Mouse (Mus musculus) liver, embryonic 16.5 days (tissue): ENCODE measurements around the gene Hbb-bh1. TPM values are rescaled to one million over a fixed set of nuclear protein-coding genes. Genes with fewer than 3 reads are reported as not detected.
"Not testable (repeated sequence)": the region's sequence is repeated elsewhere in the genome, so short reads cannot be mapped to it uniquely, and the experiment has no call there.

ENCODE experiments used
- ATAC-seq: fragments of 200-750 bp; cut with Nextera tagmentation; 2 replicates; pipeline ENCODE4 v1.8.0; 2017; ENCODE audit warnings: low read depth, mild to moderate bottlenecking, moderate number of reproducible peaks, moderate library complexity
- H3K27ac ChIP-seq: fragments of 300-500 bp; sonication (generic); 2 replicates; pipeline ENCODE4 v1.5.1; 2014; ENCODE audit warnings: mild to moderate bottlenecking, low read length
- H3K27me3 ChIP-seq: fragments of 300-500 bp; sonication (generic); 2 replicates; pipeline ENCODE4 v1.6.1; 2014; ENCODE audit warnings: low read depth, low read length, mixed read lengths; ENCODE audit not compliant: control insufficient read depth, insufficient read depth
- H3K36me3 ChIP-seq: fragments of 300-500 bp; sonication (generic); 2 replicates; pipeline ENCODE4 v1.6.1; 2014; ENCODE audit warnings: mild to moderate bottlenecking; ENCODE audit not compliant: control insufficient read depth, insufficient read depth
- H3K4me1 ChIP-seq: fragments of 300-500 bp; sonication (generic); 2 replicates; pipeline ENCODE4 v1.6.1; 2014; ENCODE audit warnings: low read depth, low read length, mixed read lengths; ENCODE audit not compliant: control insufficient read depth
- H3K4me2 ChIP-seq: fragments of 300-500 bp; sonication (generic); 2 replicates; pipeline ENCODE4 v1.6.1; 2014; ENCODE audit warnings: low read depth, low read length, mixed read lengths
- H3K4me3 ChIP-seq: fragments of 300-500 bp; sonication (generic); 2 replicates; pipeline ENCODE4 v1.5.1; 2014; ENCODE audit warnings: low read depth, mild to moderate bottlenecking, low read length
- H3K9ac ChIP-seq: fragments of 300-500 bp; sonication (generic); 2 replicates; pipeline ENCODE4 v1.6.1; 2014; ENCODE audit warnings: low read depth, low read length
- H3K9me3 ChIP-seq: fragments of 300-500 bp; sonication (generic); replicated peaks from 2 replicates; pipeline ENCODE4 v1.6.1; 2016; ENCODE audit warnings: low read length; ENCODE audit not compliant: control insufficient read depth
- WGBS: fragments of 180-500 bp; shearing (Covaris S2); extraction: QIAGEN DNeasy Blood & Tissue Kit; methylation state at CpG from one replicate; pipeline ENCODE4 v1.1.7; 2014; ENCODE audit not compliant: insufficient replicate concordance; 5-methylcytosine and 5-hydroxymethylcytosine counted together
- polyA plus RNA-seq: library from polyadenylated mRNA; unstranded; fragments of >200 nt; fragmentation: Nextera tagmentation; extraction: Ambion mirVana; gene quantifications from 2 replicates; pipeline ENCODE4 v1.2.1, GENCODE M21; 2015

The Hbb-bh1 gene
- polyA plus RNA-seq, 1 experiment from 2014 or later: 24.9 TPM

DNA sequence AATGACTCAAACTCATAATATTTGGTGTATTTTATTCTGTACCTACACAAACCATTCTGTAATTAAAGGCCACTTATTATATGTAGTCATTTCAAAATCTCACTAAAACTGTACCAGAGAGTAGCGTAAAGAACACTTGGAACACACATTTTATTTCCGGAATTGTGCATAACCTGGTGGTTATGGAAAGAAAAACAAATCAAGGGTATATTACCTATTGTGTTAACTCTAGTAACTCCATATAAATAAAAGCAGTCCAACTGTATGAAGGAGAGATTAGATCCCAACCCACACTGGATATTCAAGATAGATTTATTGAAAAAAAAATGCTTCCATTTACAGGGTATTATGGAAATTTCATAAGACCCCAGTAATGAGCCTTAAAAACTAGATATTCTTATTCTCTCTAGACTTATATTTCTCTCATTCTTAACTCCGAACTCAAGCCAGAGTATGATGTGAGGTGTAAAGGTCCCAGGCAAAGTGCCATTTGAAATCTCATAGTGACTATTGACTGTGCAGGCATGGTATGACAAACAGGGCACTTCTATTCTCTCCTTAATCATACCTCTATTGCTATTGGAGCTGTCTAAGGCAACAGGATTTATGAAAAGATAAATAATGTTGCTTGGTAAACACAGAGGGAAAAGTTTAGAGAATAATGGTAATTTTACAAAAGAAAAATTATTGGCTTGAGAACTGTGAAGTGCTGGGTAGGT is 17.3 kb downstream of the Hbb-bh1 start:
- no peak overlapping the region for H3K9ac ChIP-seq
- 70% methylated on average over 3 of the region's 3 CpGs for WGBS
- peaks cover 19% of the 10 kb centered on the region for H3K4me1 ChIP-seq

DNA sequence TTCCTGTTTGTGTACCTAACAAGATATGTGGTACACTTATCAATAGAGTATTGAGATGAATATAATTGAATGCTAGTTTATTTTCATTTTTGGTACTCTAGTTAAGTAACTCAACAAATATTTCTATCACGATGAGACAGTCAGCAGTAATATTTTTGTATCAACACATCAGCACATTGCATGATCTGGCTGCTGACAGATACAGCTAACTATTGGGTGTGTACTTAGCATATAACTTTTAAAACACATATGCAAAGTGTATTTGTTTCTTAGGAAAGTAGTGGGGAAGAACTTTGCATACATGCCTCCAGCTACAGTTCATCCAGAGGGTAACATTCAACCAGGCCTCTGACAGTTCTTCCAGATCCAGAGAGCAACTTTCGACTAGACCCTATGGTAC is 18.4 kb downstream of the Hbb-bh1 start:
- peak overlapping the region; percentile 49 for H3K4me2 ChIP-seq
- no peaks in the 10 kb centered on the region for H3K27me3 ChIP-seq
- peak overlapping the region; percentile 44 for H3K9ac ChIP-seq
- H3K9me3 ChIP-seq: no peaks in the 10 kb centered on the region
- H3K4me3 ChIP-seq: peak overlapping the region; percentile 51
- H3K4me1 ChIP-seq: peaks cover 13% of the 10 kb centered on the region
- WGBS: 42% methylated on average over 2 of the region's 2 CpGs
- no peak for ATAC-seq
- no peaks in the 10 kb centered on the region for H3K36me3 ChIP-seq
- H3K27ac ChIP-seq: peak overlapping the region; percentile 98

More for the DNA sequence above, 17.3 kb downstream of the Hbb-bh1 start:
- H3K4me2 ChIP-seq: no peak overlapping the region; the same call in 1 of the 2 replicates
- peak overlapping the region; percentile 83 for H3K27ac ChIP-seq
- no peaks in the 10 kb centered on the region for H3K27me3 ChIP-seq
- no peaks in the 10 kb centered on the region for H3K36me3 ChIP-seq
- H3K4me3 ChIP-seq: peak overlapping the region; percentile 36; the same call in 1 of the 2 replicates
- no peaks in the 10 kb centered on the region for H3K9me3 ChIP-seq
- ATAC-seq: peak; percentile 72

DNA sequence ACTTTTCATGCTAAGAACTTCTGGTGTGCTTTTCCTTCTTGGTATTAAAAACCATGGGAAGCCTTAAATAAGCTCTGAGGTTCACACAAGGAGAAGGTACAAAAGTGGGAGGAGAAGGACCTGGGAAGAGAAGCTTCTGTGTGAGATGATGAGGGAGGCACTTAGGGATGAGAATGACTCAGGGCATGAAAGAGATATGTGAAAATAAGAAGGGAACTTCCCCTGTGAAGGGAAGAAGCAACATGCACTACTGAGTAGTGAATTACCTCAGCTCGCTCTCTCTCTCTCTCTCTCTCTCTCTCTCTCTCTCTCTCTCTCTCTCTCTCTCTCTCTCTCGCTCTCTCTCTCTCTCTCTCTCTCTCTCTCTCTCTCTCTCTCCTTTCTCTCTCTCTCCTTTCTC is 27.9 kb downstream of the Hbb-bh1 start:
- not testable (repeated sequence) for ATAC-seq, H3K27me3 ChIP-seq, H3K4me1 ChIP-seq, H3K36me3 ChIP-seq, H3K9me3 ChIP-seq
- Histone ChIP-seq H3K9ac (peak overlapping the region; percentile 68), H3K27ac (peak overlapping the region; percentile 96), H3K4me2 (peak overlapping the region; percentile 57), H3K4me3 (peak overlapping the region; percentile 51)
- 90% methylated on average over 1 of the region's 2 CpGs for WGBS

GRCm38 (mm10) chr7:103813766-103814165 is 29.2 kb downstream of the Hbb-bh1 start, which contains the start of gene Hbb-bt:
Hbb-bt (minus strand) TSS chr7:103813996.
- 45% methylated on average over 3 of the region's 3 CpGs for WGBS
- H3K4me3 ChIP-seq: peak within 1 kb of the TSS; percentile 58
- peak within 1 kb of the TSS; percentile 61 for H3K9ac ChIP-seq

GRCm38 (mm10) chr7:103813152-103813551 is 29.8 kb downstream of the Hbb-bh1 start:
- not testable (repeated sequence) for H3K9me3 ChIP-seq, H3K4me1 ChIP-seq, H3K36me3 ChIP-seq, ATAC-seq, H3K4me2 ChIP-seq, H3K27me3 ChIP-seq
- peak overlapping the region; percentile 94 for H3K27ac ChIP-seq
- peak overlapping the region; percentile 58 for H3K4me3 ChIP-seq
- H3K9ac ChIP-seq: peak overlapping the region; percentile 61
- WGBS: no CpG with 5 or more reads among the region's 3 CpGs

More at GRCm38 (mm10) chr7:103813766-103814165, 29.2 kb downstream of the Hbb-bh1 start, which contains the start of gene Hbb-bt:
- ATAC-seq: peak; percentile 87
- Histone ChIP-seq H3K4me1 (peaks cover 3% of the 10 kb centered on the region), H3K27me3 (no peaks in the 10 kb centered on the region), H3K27ac (peak within 1 kb of the TSS; percentile 94), H3K4me2 (peak within 1 kb of the TSS; percentile 57), H3K9me3 (no peaks in the 10 kb centered on the region), H3K36me3 (peaks cover 2% of the 10 kb centered on the region; the same call in 1 of the 2 replicates)

- Histone ChIP-seq H3K4me3 (peak overlapping the region; percentile 69), H3K9ac (peak overlapping the region; percentile 77), H3K4me2 (peak overlapping the region; percentile 51), H3K36me3 (peaks cover 2% of the 10 kb centered on the region; the same call in 1 of the 2 replicates), H3K27me3 (no peaks in the 10 kb centered on the region), H3K9me3 (no peaks in the 10 kb centered on the region), H3K4me1 (peaks cover 9% of the 10 kb centered on the region), H3K27ac (peak overlapping the region; percentile 98)
- no peak for ATAC-seq
- 11% methylated on average over 1 of the region's 1 CpGs for WGBS
These were observed 30.8 kb downstream of the Hbb-bh1 start for GRCm38 (mm10) chr7:103812174-103812573.

GRCm38 (mm10) chr7:103811223-103811845 is 31.6 kb downstream of the Hbb-bh1 start:
- peak overlapping the region; percentile 50 for H3K4me2 ChIP-seq
- no peaks in the 10 kb centered on the region for H3K27me3 ChIP-seq
- peak overlapping the region; percentile 56 for H3K9ac ChIP-seq
- 36% methylated on average over 1 of the region's 1 CpGs for WGBS
- H3K36me3 ChIP-seq: peaks cover 2% of the 10 kb centered on the region; the same call in 1 of the 2 replicates
- no peaks in the 10 kb centered on the region for H3K9me3 ChIP-seq
- H3K4me1 ChIP-seq: peaks cover 14% of the 10 kb centered on the region
- peak; percentile 45 for ATAC-seq
- peak overlapping the region; percentile 97 for H3K27ac ChIP-seq
- H3K4me3 ChIP-seq: peak overlapping the region; percentile 48

DNA sequence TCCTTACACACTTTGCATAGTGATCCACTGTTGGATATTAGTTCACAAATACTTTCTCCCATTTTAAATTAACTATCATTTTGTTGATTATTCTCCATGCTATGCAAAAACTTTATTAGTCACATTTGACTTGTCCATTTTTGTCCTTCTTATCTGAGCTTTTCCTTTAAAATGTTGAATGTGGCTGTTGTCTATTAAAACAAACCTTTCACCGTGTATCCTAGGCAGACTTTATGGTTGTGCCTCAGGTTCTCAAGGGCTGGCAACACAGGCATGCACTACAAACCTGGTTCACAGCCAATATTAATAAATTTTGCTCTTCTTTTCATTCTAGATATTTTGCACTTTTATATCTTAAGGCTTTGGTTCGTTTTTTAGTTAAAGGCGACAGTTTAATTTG is 32.2 kb downstream of the Hbb-bh1 start:
- Histone ChIP-seq H3K4me1 (peaks cover 14% of the 10 kb centered on the region), H3K36me3 (peaks cover 2% of the 10 kb centered on the region; the same call in 1 of the 2 replicates), H3K4me3 (peak overlapping the region; percentile 51), H3K9me3 (no peaks in the 10 kb centered on the region), H3K9ac (peak overlapping the region; percentile 45), H3K4me2 (0 out of 2 replicates have a peak overlapping the region, but pooled peaks have one; percentile 9), H3K27me3 (no peaks in the 10 kb centered on the region), H3K27ac (peak overlapping the region; percentile 97)
- ATAC-seq: 0 out of 2 replicates have a peak, but pooled peaks have one; percentile 5
- 32% methylated on average over 3 of the region's 3 CpGs for WGBS
